Mouse (Mus musculus): ENCODE data around the gene Bdkrb1. TPM values are rescaled to one million over a fixed set of nuclear protein-coding genes. Genes with fewer than 3 reads are reported as not detected.

Bdkrb1 gene
- polyA plus RNA-seq, 1 experiment from 2014 or later: not detected

DNA sequence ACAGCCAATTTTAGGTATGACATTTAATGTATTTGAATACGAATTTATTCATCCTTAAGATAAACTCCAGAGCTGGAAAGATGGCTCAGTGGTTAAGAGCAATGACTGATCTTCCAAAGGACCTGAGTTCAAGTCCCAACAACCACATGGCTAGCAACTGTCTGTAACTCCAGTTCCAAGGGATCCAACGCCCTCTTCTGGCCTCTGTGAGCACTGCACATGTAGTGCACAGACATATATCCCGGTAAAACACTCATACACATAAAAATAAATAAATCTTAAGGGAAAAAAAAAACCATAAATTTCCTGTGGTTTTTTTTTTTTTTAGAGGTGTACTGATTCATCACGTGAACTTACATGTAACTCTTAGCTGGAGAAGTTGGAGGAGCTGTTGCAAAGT is 34.7 kb downstream of the Bdkrb1 start:
- Histone ChIP-seq H3K27ac (no peak overlapping the region), H3K4me1 (no peaks in the 10 kb centered on the region), H3K4me2 (replicated peaks) (no peak overlapping the region), H3K9me3 (no peaks in the 10 kb centered on the region), H3K27me3 (no peaks in the 10 kb centered on the region), H3K9ac (no peak overlapping the region), H3K4me3 (no peak overlapping the region), H3K36me3 (peaks cover 88% of the 10 kb centered on the region)
- 82% methylated on average over 4 of the region's 4 CpGs for WGBS
- no peak for ATAC-seq (ENCODE audit: insufficient number of reproducible peaks, insufficient read depth, low FRiP score, low TSS enrichment)

DNA sequence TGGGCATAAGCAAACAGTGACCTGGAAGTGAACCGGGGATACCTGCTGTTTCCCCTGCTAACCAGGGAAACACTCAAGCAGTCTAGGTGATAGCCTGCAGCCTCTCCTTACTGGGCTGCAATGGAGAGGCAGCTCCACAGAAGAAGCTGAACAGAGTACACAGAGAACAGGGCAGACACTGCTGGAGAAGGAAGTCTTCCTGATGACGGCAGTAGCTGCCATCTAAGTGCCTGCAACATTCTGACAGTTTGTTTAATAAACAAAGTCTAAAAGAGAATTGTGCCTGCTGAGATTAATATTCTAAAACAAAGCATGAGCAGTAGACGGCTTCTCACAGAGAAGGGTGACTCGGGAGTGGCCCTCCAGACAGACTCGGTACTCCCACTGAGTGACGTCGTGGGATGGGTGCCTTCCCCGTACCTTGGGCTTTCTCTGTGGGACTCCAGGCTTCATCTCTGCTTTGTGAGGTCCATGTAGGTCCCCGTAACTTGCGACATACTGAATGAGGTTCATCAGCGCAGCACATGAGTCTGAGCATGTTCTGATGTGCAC is 40.0 kb downstream of the Bdkrb1 start:
- Histone ChIP-seq H3K27ac (no peak overlapping the region), H3K4me1 (no peaks in the 10 kb centered on the region), H3K9me3 (no peaks in the 10 kb centered on the region), H3K4me2 (replicated peaks) (no peak overlapping the region), H3K4me3 (no peak overlapping the region), H3K9ac (no peak overlapping the region), H3K27me3 (no peaks in the 10 kb centered on the region), H3K36me3 (peaks cover 92% of the 10 kb centered on the region)
- 93% methylated on average over 11 of the region's 11 CpGs for WGBS
- no peak for ATAC-seq (ENCODE audit: insufficient number of reproducible peaks, insufficient read depth, low FRiP score, low TSS enrichment)

Other genes starting within 250 kb of the Bdkrb1 start
- gene D430019H16Rik, start 149.2 kb upstream of the Bdkrb1 start, polyA plus RNA-seq (2016; fragmentation: Nextera tagmentation; extraction: Ambion mirVana): 3.6 and 3.9 TPM in 2 replicates
- 0.99 and 1.1 TPM in 2 replicates for gene Bdkrb2, start 39.9 kb upstream of the Bdkrb1 start, polyA plus RNA-seq (2016; fragmentation: Nextera tagmentation; extraction: Ambion mirVana)
- 35.9 and 36.5 TPM in 2 replicates for gene Gskip, start 81.7 kb downstream of the Bdkrb1 start, polyA plus RNA-seq (2016; fragmentation: Nextera tagmentation; extraction: Ambion mirVana)
- gene Atg2b, start 82.1 kb downstream of the Bdkrb1 start, polyA plus RNA-seq (2016; fragmentation: Nextera tagmentation; extraction: Ambion mirVana): 15.1 TPM in 2 replicates
- gene Ak7, start 102.9 kb downstream of the Bdkrb1 start, polyA plus RNA-seq (2016; fragmentation: Nextera tagmentation; extraction: Ambion mirVana): 0.22 and 0.28 TPM in 2 replicates
- 265 and 284 TPM in 2 replicates for gene Papola, start 181.6 kb downstream of the Bdkrb1 start, polyA plus RNA-seq (2016; fragmentation: Nextera tagmentation; extraction: Ambion mirVana)